Mouse (Mus musculus) forebrain, embryonic 13.5 days (tissue): Measurements from ENCODE around the gene Jak2. TPM values are rescaled to one million over a fixed set of nuclear protein-coding genes. Genes with fewer than 3 reads are reported as not detected.

ENCODE experiments used
- ATAC-seq: fragments of 200-750 bp; cut with Nextera tagmentation; 2 replicates; pipeline ENCODE4 v1.8.0; 2017
- H3K27ac ChIP-seq: fragments of 300-500 bp; sonication (generic); 2 replicates; pipeline ENCODE4 v1.5.1; 2015; ENCODE audit warnings: inconsistent platforms, mild to moderate bottlenecking, moderate library complexity
- H3K27me3 ChIP-seq: fragments of 300-500 bp; sonication (generic); 2 replicates; pipeline ENCODE4 v1.6.1; 2015; ENCODE audit warnings: mild to moderate bottlenecking, inconsistent platforms
- H3K36me3 ChIP-seq: fragments of 300-500 bp; sonication (generic); 2 replicates; pipeline ENCODE4 v1.6.1; 2015; ENCODE audit warnings: mild to moderate bottlenecking, inconsistent platforms; ENCODE audit not compliant: poor library complexity, severe bottlenecking
- H3K4me1 ChIP-seq: fragments of 300-500 bp; sonication (generic); 2 replicates; pipeline ENCODE4 v1.6.1; 2015; ENCODE audit warnings: inconsistent platforms
- H3K4me2 ChIP-seq: fragments of 300-500 bp; sonication (generic); 2 replicates; pipeline ENCODE4 v1.6.1; 2015; ENCODE audit warnings: inconsistent platforms, mild to moderate bottlenecking, moderate library complexity
- H3K4me3 ChIP-seq: fragments of 300-500 bp; sonication (generic); 2 replicates; pipeline ENCODE4 v1.5.1; 2015; ENCODE audit warnings: mild to moderate bottlenecking, inconsistent platforms
- H3K9ac ChIP-seq: fragments of 300-500 bp; sonication (generic); 2 replicates; pipeline ENCODE4 v1.6.1; 2015; ENCODE audit warnings: mild to moderate bottlenecking, inconsistent platforms
- H3K9me3 ChIP-seq: fragments of 300-500 bp; sonication (generic); replicated peaks from 2 replicates; pipeline ENCODE4 v1.6.1; 2016; ENCODE audit warnings: inconsistent platforms
- WGBS: fragments of 180-500 bp; shearing (Covaris S2); methylation state at CpG from one replicate; pipeline ENCODE4 v1.1.7; 2015; 5-methylcytosine and 5-hydroxymethylcytosine counted together
- polyA plus RNA-seq: library from polyadenylated mRNA; unstranded; fragments of >200 nt; fragmentation: Nextera tagmentation; extraction: Ambion mirVana; gene quantifications from 2 replicates; pipeline ENCODE4 v1.2.1, GENCODE M21; 2015

The Jak2 gene
- 10.1 and 10.7 TPM in 2 replicates for polyA plus RNA-seq

DNA sequence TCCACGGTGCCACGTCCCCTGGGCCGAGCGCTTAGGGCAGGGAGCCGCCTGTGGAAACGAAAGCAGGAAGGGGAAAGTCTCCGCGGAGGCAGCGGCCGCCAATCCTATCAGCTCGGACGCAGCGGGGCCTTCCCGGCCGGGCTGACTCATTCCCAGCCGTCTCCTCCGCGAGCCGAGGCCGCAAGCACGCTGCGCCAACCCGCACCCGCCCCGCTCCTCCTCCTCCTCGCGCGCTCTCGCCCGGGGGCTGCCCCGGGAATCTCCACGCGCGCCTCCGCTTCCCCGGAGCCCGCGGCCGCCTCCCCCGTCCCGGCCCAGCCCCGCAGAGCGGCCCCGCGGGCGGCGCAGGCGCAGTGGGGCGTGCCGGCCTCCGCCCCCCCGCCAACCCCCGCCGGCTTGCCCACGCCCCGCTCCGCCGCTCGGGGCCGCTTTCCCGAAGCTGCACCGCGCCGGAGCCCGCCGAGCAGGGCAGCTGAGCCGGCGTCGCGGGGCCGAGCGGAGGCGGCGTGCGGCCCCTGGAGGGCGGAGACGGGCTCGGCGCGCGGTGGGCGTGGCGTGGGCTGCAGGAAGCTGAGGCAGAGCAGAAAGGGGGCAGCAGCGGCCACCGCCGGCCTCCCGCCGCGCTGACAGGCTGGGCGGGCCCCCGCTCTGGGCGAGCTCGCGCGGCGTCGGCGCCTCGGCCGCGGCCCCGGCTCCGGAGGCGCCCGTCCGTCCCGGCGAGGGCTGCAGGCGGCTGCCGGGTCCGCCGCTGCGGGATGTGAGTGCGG, at the start of gene Jak2:
Jak2 (plus strand) TSS at position 638 of the 767 bp plus-strand sequence.
- H3K4me2 ChIP-seq: peak within 1 kb of the TSS; percentile 83
- peak within 1 kb of the TSS; percentile 98 for H3K27ac ChIP-seq
- H3K4me1 ChIP-seq: peaks cover 64% of the 10 kb centered on the region
- ATAC-seq: peak; percentile 96
- no peaks in the 10 kb centered on the region for H3K36me3 ChIP-seq
- WGBS: under 1% methylated on average over 68 of the region's 114 CpGs
- H3K9ac ChIP-seq: peak within 1 kb of the TSS; percentile 95
- H3K9me3 ChIP-seq: no peaks in the 10 kb centered on the region
- no peaks in the 10 kb centered on the region for H3K27me3 ChIP-seq
- peak within 1 kb of the TSS; percentile 92 for H3K4me3 ChIP-seq

DNA sequence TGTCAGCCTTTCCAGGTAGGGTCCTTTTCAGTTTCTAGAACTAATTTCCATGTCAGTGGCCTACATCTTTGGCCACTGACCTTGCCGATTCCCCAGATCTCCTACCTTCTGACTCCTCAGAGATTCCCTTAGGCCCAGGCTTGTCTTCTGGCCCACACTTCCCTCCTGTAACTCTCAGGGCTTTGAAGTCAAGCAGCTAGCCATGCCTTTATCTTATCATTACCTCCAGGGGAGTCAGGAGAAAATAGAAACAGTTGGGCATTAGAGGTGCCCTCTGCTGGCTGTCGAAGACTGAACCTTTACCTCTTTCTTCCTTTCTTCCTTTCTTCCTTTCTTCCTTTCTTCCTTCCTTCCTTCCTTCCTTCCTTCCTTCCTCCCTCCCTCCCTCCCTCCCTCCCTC, 48.3 kb upstream of the Jak2 start:
- no peak for ATAC-seq
- Histone ChIP-seq H3K27me3 (no peaks in the 10 kb centered on the region), H3K9ac (no peak overlapping the region), H3K27ac (no peak overlapping the region), H3K9me3 (no peaks in the 10 kb centered on the region), H3K36me3 (no peaks in the 10 kb centered on the region), H3K4me1 (no peaks in the 10 kb centered on the region), H3K4me3 (no peak overlapping the region), H3K4me2 (no peak overlapping the region)
- WGBS: 63% methylated on average over 2 of the region's 2 CpGs

DNA sequence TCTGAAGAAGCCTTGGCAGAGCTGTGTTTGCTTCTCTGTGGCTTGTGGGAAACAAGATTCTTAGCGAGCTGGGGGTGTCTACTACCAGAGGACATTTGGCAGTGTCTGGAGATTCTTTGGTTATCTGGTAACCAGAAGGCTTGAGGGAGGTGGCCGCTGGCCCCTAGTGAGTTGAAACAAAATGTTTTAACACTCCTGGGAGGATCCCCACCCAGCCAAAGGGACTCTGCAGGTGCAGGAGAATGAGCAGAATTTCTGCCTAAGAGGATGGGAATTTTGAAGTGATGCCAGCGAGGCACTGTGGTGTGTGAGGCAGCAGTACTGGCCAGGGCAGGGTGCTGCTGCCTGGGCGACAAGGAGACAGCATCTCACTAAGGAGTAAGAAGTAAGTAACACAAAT, 47.0 kb upstream of the Jak2 start:
- no peak overlapping the region for H3K4me2 ChIP-seq
- H3K4me1 ChIP-seq: no peaks in the 10 kb centered on the region
- H3K36me3 ChIP-seq: no peaks in the 10 kb centered on the region
- H3K27ac ChIP-seq: no peak overlapping the region
- ATAC-seq: no peak
- H3K9ac ChIP-seq: no peak overlapping the region
- no peaks in the 10 kb centered on the region for H3K27me3 ChIP-seq
- H3K9me3 ChIP-seq: no peaks in the 10 kb centered on the region
- no peak overlapping the region for H3K4me3 ChIP-seq
- 76% methylated on average over 4 of the region's 4 CpGs for WGBS

DNA sequence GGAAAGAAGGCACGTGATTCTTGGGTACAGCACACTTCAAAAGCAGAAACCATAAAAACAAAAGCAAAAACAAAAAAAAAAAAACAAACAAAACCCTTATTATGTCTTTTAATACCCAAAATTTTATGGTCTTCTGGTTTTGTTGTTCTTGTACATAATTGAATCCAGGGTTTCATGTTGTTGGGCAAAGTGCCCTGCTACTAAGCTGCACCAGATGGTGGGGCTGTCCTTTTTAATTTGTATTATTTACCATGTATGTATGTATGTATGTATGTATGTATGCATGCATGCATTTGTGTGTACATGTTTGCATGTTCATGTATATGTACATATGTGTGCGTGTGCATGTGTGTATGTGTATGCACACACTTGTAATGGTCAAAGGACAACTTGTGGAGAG, 46.4 kb upstream of the Jak2 start:
- no peak overlapping the region for H3K4me3 ChIP-seq
- 62% methylated on average over 2 of the region's 2 CpGs for WGBS
- no peak overlapping the region for H3K4me2 ChIP-seq
- ATAC-seq: no peak
- no peak overlapping the region for H3K27ac ChIP-seq
- no peaks in the 10 kb centered on the region for H3K4me1 ChIP-seq
- H3K9me3 ChIP-seq: no peaks in the 10 kb centered on the region
- H3K9ac ChIP-seq: no peak overlapping the region
- no peaks in the 10 kb centered on the region for H3K36me3 ChIP-seq
- H3K27me3 ChIP-seq: no peaks in the 10 kb centered on the region

DNA sequence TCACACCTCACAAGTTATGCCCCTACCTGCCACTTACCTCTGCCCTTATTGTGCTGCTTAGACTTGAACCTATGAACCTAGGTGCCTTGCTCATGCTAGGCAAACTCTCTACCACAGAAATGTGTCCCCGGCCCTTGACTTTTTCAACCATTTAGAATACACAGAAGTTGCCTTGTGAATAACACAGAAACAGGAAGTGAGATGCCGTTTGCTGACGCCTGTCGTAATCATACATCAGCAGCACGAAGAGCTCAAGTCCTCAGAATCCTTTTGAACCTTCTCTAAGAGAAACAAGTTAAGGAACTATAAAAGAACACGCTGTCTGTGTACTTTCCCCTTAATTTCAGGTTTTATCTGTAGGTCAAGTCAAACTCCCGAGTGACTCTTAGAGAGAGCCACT, 41.7 kb upstream of the Jak2 start:
- ATAC-seq: no peak
- Histone ChIP-seq H3K36me3 (no peaks in the 10 kb centered on the region), H3K4me2 (no peak overlapping the region), H3K9ac (no peak overlapping the region), H3K9me3 (no peaks in the 10 kb centered on the region), H3K27ac (no peak overlapping the region), H3K4me1 (no peaks in the 10 kb centered on the region), H3K27me3 (no peaks in the 10 kb centered on the region), H3K4me3 (no peak overlapping the region)
- 94% methylated on average over 7 of the region's 7 CpGs for WGBS

DNA sequence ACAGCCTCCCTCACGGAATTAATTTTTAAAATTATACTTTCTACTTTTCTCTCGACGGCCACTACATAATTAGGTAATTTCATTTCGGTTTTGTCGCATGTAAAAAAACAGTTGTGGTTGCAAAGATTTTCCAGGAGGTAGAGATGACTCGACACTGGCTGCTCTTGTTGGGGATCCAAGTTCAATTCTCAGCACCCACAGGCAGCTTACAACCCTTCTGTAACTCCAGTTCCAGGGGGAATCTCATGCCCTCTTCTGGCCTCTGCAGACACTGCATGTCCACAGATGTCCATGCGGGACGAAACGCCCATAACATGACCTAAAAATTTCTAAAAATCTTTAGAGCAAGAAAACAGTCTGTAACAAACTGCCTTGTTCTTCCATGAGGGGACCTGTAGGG, 41.3 kb upstream of the Jak2 start:
- Histone ChIP-seq H3K9me3 (no peaks in the 10 kb centered on the region), H3K27me3 (no peaks in the 10 kb centered on the region), H3K36me3 (no peaks in the 10 kb centered on the region), H3K27ac (no peak overlapping the region), H3K4me2 (no peak overlapping the region), H3K4me3 (no peak overlapping the region), H3K4me1 (no peaks in the 10 kb centered on the region), H3K9ac (no peak overlapping the region)
- no peak for ATAC-seq
- 93% methylated on average over 9 of the region's 9 CpGs for WGBS

DNA sequence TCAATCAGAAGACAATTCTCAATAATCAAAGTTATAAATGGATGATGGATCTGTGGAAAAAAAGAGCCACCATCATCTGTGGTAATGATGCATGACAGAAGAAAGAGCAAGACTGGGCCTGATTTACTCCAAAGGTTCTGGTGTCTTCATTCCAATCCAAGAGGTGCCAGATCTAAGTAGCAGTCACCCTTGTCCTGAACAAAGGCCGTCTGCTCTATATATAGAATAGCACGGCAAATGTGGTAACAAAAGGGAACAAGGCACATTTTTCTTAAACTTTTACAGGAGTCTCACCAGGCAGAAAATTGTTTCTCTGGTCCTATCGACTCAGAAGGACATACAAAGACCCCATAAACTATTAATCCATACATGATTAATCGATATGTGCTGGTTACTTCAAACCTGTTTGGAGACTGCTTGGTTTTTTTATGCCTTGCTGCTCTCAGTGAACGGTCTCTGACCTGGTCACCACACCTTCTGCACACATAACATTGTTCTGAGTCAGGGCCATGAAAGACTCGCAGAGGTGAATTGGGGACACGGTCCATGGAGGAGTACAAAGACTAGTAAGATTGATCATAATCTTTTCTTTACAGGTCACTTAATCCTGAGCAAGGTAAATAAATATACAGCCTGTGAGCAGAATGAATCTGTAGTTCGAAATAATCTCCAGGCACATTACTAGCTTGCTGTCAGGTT, 35.7 kb upstream of the Jak2 start:
- 68% methylated on average over 8 of the region's 8 CpGs for WGBS
- Histone ChIP-seq H3K36me3 (no peaks in the 10 kb centered on the region), H3K4me3 (no peak overlapping the region), H3K9ac (no peak overlapping the region), H3K9me3 (no peaks in the 10 kb centered on the region), H3K4me1 (no peaks in the 10 kb centered on the region), H3K27ac (no peak overlapping the region), H3K4me2 (no peak overlapping the region), H3K27me3 (no peaks in the 10 kb centered on the region)
- no peak for ATAC-seq

DNA sequence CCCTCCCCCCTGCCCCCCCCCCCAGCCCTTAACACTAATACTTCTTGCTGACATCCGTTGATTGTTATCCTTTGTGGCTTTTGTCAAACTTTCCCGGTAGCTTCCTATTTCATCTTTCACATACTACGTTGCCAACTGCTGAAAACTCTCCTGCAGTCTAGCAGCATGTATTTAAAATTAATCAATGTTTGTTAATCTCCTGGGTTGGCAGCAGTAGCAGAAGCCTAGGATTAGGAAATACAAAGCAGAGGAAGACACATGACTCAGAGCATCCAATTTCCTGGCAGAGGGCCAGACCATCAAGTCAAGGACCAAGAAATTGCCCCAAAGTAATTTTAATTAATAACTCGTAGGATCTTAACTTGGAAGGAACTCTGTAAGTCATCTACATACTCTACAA, 29.8 kb upstream of the Jak2 start:
- WGBS: 68% methylated on average over 4 of the region's 4 CpGs
- H3K27ac ChIP-seq: no peak overlapping the region
- H3K4me1 ChIP-seq: no peaks in the 10 kb centered on the region
- H3K9me3 ChIP-seq: peaks cover 2% of the 10 kb centered on the region; the same call in 1 of the 2 replicates
- H3K4me2 ChIP-seq: no peak overlapping the region
- no peak overlapping the region for H3K4me3 ChIP-seq
- H3K36me3 ChIP-seq: no peaks in the 10 kb centered on the region
- H3K27me3 ChIP-seq: no peaks in the 10 kb centered on the region
- ATAC-seq: no peak
- H3K9ac ChIP-seq: no peak overlapping the region

DNA sequence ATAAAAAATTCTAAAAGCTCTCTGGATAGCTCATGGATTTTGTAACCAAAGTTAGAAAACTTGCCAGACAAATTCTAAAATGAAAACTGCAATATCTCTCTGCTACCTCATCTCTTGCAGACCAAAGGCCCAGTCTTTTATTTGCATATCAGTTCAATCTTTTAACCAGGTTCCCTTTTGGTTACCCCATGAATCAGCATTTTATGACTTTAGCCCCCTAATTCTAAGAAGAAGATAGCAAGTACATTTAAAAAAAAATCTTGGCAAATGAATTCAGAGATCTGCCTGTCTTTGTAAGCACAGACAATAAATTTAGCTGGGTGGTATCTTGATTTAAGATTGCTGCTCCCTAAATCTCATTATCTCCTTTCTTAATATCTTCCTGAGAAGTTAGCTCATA, 26.7 kb upstream of the Jak2 start:
- peaks cover 2% of the 10 kb centered on the region; the same call in 1 of the 2 replicates for H3K9me3 ChIP-seq
- no peaks in the 10 kb centered on the region for H3K27me3 ChIP-seq
- no peak overlapping the region for H3K4me3 ChIP-seq
- no peak for ATAC-seq
- H3K4me1 ChIP-seq: no peaks in the 10 kb centered on the region
- H3K36me3 ChIP-seq: no peaks in the 10 kb centered on the region
- H3K4me2 ChIP-seq: no peak overlapping the region
- no peak overlapping the region for H3K9ac ChIP-seq
- no peak overlapping the region for H3K27ac ChIP-seq

DNA sequence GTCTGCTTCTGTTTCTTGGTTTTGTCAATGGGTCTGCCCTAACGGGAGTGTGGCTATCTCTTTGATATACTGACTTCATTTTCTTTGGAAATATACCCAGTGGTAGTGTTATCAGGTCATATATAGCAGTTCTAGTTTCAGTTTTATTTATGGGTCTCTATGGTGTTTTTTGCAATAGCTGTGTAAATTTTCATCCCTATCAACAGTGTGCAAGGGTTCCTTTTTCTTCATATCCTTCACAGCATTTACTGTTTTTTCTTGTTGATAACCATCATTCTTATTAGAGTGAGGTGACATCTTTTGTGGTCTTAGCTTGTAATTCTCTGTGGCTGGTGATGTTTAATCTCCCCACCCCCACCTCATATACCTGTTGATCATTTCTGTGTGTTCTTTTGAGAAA, 24.6 kb upstream of the Jak2 start:
- no peaks in the 10 kb centered on the region for H3K36me3 ChIP-seq
- no peaks in the 10 kb centered on the region for H3K27me3 ChIP-seq
- H3K4me3 ChIP-seq: no peak overlapping the region
- H3K27ac ChIP-seq: no peak overlapping the region
- 80% methylated on average over 1 of the region's 1 CpGs for WGBS
- H3K9ac ChIP-seq: no peak overlapping the region
- no peak for ATAC-seq
- H3K4me1 ChIP-seq: no peaks in the 10 kb centered on the region
- H3K9me3 ChIP-seq: peaks cover 2% of the 10 kb centered on the region; the same call in 1 of the 2 replicates
- no peak overlapping the region for H3K4me2 ChIP-seq

DNA sequence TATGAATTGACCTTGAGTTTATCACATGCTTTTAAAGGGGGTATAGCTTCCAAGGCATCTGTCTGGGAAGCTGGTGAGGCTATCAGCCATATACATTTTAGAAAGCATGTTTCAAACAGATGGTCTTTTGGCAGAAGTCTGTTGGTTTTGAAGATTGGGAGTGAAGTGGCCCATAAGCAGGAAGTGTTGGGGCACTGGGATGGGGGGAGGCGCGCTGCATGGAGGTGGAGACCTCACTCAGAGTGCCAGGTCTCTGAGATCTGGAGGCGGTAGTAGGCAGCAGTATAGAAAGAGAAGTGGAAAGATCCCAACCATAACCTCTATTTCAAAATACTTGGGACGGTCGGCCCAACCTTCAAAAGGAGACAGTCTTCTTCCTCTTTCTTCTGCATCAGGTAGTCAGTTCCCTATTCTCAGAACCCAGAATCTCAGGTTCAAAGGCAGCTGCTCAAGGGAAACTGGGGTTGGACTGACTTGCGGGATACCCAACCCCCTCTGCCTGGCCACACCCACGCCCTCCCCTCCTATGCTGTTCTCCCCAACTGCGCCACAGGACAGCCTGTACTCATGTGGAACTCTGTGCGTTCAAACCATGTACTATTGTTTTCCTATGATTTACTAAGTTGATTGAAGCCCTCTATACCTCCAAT, 23.6 kb upstream of the Jak2 start:
- Histone ChIP-seq H3K9me3 (peaks cover 2% of the 10 kb centered on the region; the same call in 1 of the 2 replicates), H3K4me2 (no peak overlapping the region), H3K36me3 (no peaks in the 10 kb centered on the region), H3K4me3 (no peak overlapping the region), H3K27ac (no peak overlapping the region), H3K9ac (no peak overlapping the region), H3K4me1 (no peaks in the 10 kb centered on the region), H3K27me3 (no peaks in the 10 kb centered on the region)
- ATAC-seq: no peak
- WGBS: 78% methylated on average over 9 of the region's 9 CpGs

DNA sequence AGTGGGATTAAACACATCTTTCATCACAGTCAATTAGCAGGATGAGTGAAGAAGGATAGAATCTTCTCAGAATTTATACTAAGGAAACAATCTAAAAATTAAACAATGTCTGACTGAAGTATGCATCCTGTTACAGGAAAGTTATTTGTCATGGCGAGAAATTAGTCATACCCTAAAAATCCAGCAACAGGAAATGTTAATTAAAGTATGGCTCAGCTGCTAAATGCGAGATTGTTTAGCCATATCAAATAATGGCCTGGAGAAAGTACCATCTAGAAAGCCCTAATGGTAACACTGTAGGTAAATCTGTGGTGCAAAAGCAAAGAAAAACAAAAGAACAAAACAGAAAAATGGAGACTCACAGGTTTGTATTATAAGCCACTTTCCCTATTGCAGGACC, 22.6 kb upstream of the Jak2 start:
- Histone ChIP-seq H3K27me3 (no peaks in the 10 kb centered on the region), H3K9me3 (peaks cover 2% of the 10 kb centered on the region; the same call in 1 of the 2 replicates), H3K36me3 (no peaks in the 10 kb centered on the region), H3K4me3 (no peak overlapping the region), H3K4me2 (no peak overlapping the region), H3K27ac (no peak overlapping the region), H3K4me1 (peaks cover 1% of the 10 kb centered on the region; the same call in 1 of the 2 replicates), H3K9ac (no peak overlapping the region)
- 76% methylated on average over 2 of the region's 2 CpGs for WGBS
- ATAC-seq: no peak
